Mouse (Mus musculus) central nervous system, embryonic 11.5 days (tissue): ENCODE data around the gene Gm20388. TPM values are rescaled to one million over a fixed set of nuclear protein-coding genes. Genes with fewer than 3 reads are reported as not detected.

Experiments used
- polyA plus RNA-seq: library from polyadenylated mRNA; depleted of rRNA; stranded (reverse); fragments of >200 nt; gene quantifications from 2 replicates; pipeline ENCODE4 v1.2.3, GENCODE M21; 2012

Gm20388 gene
- polyA plus RNA-seq, 1 experiment: 27.2 TPM

DNA sequence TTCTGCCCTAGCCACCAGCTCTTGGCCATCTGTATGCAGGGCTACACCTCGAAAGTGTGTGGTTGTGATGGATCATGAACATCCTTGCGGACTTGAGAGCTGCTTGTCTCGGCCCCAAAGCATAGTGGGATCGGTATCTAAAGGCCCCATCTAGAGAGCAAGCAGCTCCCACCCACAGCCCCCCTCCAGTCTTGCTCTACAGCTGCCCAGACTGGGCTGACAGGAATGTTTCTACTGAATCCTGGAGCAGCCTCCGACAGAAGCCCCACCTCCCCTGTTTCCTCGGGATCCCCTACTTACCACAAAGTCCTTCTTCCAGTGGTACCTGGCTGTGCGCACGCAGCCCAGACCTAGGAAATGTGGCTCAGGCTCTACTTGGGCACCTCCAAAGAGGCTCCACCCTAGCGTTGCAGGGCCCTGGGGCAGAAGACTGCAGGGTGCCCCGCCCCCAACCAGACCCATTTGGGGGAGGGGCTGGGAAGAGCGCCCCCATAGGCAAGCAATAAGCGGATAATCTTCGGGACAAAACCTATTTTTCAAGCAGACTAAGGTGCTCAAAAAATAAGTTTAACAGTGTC, 3247.3 kb downstream of the Gm20388 start, which contains the start of gene Sult5a1:
Gene Sult5a1 (minus strand): TSS at position 428 of the 578 bp plus-strand sequence.

GRCm38 (mm10) chr8:123185566-123186409, 3275.1 kb downstream of the Gm20388 start, which contains the start of gene Dpep1:
TSS of gene Dpep1 (plus strand) at chr8:123186242.

DNA sequence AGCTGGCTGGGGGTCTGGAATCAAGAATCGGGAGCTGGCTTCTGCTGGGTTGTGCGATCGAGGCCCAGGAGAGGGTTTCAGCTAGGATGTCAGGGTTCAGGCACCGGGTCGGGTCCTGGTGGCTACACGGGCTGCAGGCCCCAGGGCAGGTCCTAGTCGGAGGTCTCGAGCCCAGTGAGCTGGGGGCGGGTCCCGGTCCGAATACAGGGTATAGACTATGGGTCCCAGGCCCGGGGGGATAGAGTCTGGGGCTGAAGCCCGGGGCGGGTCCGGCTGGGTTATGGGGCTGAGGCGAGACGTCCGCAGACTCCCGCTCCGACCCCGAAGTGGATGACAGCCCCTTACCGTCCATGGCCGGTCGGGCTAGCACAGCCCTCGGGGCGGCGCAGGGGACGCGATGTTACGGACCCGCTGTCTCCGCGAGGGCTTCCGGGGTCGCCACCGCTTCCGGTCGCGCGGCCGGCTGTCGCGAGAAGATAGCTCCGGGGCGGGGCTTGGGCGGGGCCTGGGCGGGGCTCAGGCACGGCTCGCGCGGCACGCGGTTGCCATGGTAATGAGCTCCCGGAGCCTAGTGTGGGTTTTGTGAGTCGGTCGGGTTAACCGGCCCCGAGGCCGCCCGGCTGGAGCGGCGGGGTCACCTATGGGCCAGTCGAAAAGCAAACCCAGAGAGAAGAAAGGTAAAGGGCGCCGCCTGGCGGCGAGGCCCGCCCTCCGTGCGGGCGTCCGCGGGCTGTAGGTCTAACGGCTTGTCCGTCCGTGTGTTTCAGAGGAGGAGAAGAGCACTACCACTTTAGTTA, 3301.9 kb downstream of the Gm20388 start, which contains the start of the genes Chmp1a and Spata33:
Gene Chmp1a (minus strand): TSS at position 443 of the 797 bp plus-strand sequence.
Gene Spata33 (plus strand): TSS at position 512 of the 797 bp plus-strand sequence.

DNA sequence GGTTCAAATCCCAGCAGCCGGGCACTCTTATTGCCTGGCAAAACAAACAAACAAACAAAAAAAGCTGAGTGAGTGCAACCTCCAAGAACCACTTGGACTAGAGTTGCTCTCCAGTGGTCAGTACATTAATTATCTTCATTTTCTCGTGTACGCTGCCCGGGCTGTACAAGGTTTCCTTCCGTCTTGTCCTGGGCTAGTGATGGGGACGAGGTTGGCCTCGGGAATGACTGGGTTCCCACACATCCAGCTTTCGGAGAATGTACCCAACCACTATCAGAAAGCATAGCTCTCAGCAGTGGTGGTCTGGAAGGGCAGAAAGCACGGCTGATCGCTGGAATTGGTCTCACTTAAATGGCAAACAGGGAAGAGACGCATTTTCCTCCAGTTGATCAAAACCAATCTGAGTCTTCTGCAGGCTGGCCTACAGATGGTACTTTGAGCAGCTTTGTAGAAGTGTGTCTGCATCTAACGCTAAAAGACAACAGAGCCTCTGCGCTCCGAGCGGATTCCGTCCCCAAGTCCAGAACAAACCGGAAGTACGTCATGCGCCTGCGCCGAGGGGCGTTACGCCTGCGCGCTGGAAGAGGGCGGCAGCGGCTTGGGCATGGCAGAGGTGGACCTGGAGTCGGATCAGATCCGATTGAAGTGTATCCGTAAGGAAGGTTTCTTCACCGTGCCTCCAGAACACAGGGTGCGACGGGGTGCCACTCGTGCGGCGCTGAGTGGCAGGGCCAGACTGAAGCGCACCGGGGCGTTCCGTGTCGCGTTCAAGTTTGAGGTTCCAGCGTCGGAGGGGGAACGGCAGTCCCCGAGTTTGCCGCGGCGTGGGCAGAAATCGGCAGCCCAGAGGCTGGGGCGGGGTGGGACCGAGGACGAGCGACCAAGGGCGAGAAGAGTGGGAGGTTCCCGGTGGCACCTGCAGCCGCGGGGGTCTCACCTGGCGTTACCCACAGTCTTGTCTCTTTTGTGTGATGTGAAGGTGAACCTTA, 3313.9 kb downstream of the Gm20388 start, which contains the start of gene Cdk10:
Gene Cdk10 (plus strand): TSS at position 565 of the 989 bp plus-strand sequence.

DNA sequence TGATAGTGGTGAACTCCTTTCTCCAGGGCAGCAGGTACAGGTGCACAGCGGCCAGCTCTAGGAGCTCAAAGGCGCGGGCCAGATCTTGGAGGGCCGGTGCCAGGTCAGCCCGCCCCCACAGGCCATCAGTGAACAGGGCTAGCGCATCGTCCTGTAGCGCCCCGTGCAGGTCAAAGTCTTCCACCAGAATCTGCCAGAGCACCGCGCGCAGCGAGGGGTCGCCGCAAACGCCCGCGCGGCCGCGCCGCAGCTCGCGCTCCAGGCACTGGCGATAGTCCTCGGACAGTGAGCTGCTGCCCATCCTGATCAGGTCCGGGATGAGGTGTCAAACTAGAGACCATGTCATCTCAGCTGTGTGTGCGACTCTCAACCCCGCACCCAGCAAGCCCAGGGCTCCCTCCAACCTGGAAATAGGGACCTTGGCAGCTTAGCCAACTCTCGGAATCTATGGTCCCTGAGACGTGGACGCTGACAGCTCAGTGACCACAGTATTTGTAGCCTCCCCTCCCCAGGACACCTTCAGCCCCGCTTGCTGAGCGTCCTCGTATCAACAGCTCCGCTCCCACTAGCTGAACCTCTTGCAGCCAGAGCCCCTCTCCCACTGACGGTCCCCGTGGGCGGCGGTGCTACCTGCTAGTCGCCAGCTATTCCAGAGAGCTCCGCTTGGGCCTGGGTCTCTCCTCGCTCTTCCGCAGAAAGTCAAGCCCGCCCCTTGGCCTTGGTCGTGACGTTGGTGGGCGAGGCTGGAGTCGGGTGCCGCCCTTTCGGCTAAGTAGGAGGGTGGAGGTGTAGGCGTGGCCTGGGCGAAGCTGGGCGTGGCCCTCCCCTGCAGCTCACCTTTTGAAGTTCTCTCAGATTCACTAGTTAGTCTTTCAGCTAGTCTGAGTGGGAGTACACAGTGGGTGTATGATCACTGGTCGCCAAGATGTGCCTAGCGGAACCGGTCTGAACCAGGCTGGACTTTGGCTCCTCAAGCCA, 3325.2 kb downstream of the Gm20388 start, which contains the start of gene Spata2l:
Gene Spata2l (minus strand): TSS at position 714 of the 978 bp plus-strand sequence.

DNA sequence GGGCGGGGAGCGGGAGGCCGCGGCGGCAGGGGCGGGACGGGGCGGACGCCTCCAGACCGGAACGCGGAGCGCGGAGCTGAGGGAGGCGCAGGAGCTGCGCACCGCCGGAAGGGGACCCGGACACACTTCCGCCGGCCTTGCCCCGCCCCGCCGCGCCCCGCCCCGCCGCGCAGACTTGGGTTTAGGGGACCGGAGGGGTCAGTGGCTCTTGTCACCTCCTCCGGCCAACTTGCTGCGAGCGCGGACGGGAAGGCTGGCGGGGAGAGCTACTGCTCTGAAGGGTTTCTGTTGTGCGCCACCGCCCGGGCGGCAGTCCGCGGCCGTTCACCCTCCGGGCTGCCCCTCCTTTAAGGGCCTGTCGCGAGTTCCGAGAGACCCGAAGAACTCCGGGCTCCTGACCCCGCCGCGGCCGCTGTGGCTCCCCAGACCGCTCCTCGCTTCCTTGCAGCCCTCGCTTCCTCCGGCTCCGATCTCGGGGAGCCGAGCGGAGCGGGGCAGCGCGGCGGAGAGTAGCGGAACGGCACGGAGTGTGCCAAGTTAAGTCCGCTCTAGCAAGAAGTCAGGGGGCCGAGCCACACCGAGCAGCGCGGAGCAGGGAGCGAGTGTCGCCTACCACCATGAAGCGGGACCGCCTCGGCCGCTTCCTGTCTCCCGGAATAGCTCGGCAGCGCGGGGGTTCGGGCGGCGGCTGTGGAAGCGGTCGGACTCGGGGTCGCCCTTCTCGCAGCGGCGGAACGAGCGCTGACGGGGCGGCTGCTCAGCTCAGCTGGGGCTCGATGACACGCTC, 3343.7 kb downstream of the Gm20388 start, which contains the start of the genes Zfp276 and Vps9d1:
Gene Zfp276 (plus strand): TSS at position 97 of the 787 bp plus-strand sequence.
Gene Vps9d1 (minus strand): TSS at position 250 of the 787 bp plus-strand sequence.

GRCm38 (mm10) chr8:123318467-123318911, 3407.8 kb downstream of the Gm20388 start, which contains the start of gene Fanca:
TSS of gene Fanca (minus strand) at chr8:123318576.

GRCm38 (mm10) chr8:123332262-123333090, 3421.8 kb downstream of the Gm20388 start, which contains the start of gene Spire2:
TSS of gene Spire2 (plus strand) at chr8:123332713.

GRCm38 (mm10) chr8:123373403-123374238, 3463.0 kb downstream of the Gm20388 start, which contains the start of gene Tcf25:
TSS of gene Tcf25 (plus strand) at chr8:123373753.

GRCm38 (mm10) chr8:123406786-123407185, 3496.1 kb downstream of the Gm20388 start, which contains the start of gene Mc1r:
TSS of gene Mc1r (plus strand) at chr8:123407107.

GRCm38 (mm10) chr8:123411246-123411645, 3500.6 kb downstream of the Gm20388 start, which contains the start of gene Tubb3:
TSS of gene Tubb3 (plus strand) at chr8:123411424.

DNA sequence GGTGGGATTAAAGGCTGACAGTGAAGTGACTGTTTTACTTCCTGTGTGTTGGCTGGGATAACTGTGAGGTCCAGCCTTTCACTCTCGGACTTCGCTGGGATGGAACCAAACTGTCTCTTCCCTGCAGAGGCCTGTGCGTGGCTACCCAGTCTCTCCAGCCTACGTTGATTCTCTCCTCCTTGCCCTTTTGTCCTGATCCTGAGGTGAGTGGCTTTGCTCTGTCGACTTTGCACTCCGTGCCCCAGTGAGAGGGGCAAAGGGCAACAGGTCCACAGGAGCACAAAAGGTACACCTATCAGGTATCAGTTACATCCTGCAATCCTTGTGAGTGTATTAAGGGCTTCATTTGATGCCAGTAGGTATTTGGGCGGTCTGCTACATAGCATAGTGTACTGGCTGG, 3512.8 kb downstream of the Gm20388 start, which contains the start of gene Def8:
Gene Def8 (plus strand): TSS at position 87 of the 400 bp plus-strand sequence.

DNA sequence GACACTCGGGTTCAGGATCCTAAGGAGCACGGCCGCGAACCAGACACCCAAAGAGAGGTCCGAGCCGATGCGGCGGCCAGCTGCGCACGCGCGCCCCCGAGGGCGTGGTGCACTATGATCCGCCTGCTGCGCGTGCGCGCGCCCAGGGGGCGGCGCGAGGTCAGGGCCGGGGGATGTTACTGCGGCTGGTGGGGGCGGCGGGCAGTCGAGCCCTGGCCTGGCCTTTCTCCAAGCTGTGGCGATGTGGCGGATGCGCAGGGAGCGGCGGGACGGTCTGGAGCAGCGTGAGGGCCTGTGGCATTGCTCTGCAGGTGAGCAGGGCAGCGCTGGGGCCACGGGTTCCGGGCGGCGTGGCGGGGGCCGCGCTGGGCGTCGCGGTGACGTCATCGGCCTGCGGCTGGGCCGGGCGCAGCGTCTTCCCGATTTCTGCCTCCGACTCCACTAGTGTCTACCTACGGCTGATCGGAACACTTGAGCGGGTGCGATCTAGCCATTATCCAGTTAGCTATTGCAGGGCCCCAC, 3567.2 kb downstream of the Gm20388 start, which contains the start of gene Afg3l1:
Gene Afg3l1 (plus strand): TSS at position 167 of the 522 bp plus-strand sequence.

DNA sequence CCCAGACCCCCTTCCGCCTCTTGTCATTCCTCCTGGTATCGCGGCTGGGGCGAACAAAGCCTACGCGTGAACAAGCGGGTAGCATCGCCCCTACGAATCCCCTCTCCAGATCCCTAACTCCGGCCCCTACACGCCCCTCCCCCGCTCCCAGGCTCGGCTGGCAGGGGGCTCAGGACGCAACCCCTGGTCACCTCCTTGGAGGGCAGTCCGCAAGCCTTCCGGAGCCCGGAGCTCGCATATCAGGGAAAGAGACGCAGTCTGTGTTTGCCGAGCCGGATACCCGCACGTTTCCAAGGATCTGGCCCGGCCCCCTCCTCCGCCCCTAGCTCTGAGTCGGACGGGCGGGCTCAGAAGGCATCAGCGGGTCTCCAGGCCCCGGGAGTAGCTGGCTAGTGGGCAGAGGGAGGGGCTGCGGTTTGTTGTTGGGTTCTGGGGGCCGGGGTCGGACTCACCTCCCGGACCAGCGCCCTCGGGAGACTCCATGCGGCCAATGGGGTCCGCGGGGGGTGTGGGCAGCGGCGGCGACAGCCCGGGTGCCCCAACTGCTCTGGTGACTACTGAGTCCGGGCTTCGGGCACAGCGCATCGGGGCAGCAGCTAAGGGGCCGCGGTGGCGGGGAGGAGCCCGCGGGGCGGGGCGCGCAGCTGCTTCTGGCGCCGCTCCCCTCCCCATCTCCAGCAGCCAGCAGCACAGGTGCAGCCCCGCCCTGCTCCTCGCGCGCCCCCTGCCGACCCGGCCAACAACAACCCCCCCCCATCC, 3604.3 kb downstream of the Gm20388 start, which contains the start of gene Dbndd1:
Gene Dbndd1 (minus strand): TSS at position 683 of the 759 bp plus-strand sequence.

GRCm38 (mm10) chr8:123518667-123519066, 3608.0 kb downstream of the Gm20388 start, which contains the start of gene Gas8:
TSS of gene Gas8 (plus strand) at chr8:123518834.

